Mouse (Mus musculus) ES-Bruce4 (cell line): ENCODE results near the gene Mob3a. TPM values are rescaled to one million over a fixed set of nuclear protein-coding genes. Genes with fewer than 3 reads are reported as not detected.

Experiments
- H3K27ac ChIP-seq: 2 replicates; pipeline ENCODE4 v1.5.1; 2012; ENCODE audit warnings: low read length, inconsistent platforms; ENCODE audit not compliant: insufficient read depth
- H3K27me3 ChIP-seq: 2 replicates; pipeline ENCODE4 v1.6.1; 2012; ENCODE audit warnings: mild to moderate bottlenecking, low read length, inconsistent platforms; ENCODE audit not compliant: control insufficient read depth, poor library complexity, insufficient read depth, severe bottlenecking
- H3K36me3 ChIP-seq: 2 replicates; pipeline ENCODE4 v1.6.1; 2012; ENCODE audit warnings: inconsistent platforms, mild to moderate bottlenecking, low read length, moderate library complexity; ENCODE audit not compliant: control insufficient read depth, poor library complexity, insufficient read depth, severe bottlenecking
- H3K4me1 ChIP-seq: one replicate; pipeline ENCODE4 v1.8.1; 2011; ENCODE audit warnings: low read length; ENCODE audit not compliant: control insufficient read depth, insufficient read depth
- H3K4me3 ChIP-seq: 2 replicates; pipeline ENCODE4 v1.5.1; 2011; ENCODE audit warnings: low read depth, mild to moderate bottlenecking, low read length
- H3K9ac ChIP-seq: 2 replicates; pipeline ENCODE4 v1.6.1; 2012; ENCODE audit warnings: low read depth, mild to moderate bottlenecking, inconsistent platforms; ENCODE audit not compliant: poor library complexity, severe bottlenecking
- H3K9me3 ChIP-seq: replicated peaks from 2 replicates; pipeline ENCODE4 v1.6.1; 2012; ENCODE audit warnings: mild to moderate bottlenecking, low read length, inconsistent platforms; ENCODE audit not compliant: control insufficient read depth, poor library complexity, insufficient read depth, severe bottlenecking
- CTCF ChIP-seq: IDR thresholded peaks from one replicate; pipeline ENCODE4 v1.8.1; 2011; ENCODE audit warnings: low read depth, low read length
- EP300 ChIP-seq: IDR thresholded peaks from 2 replicates; pipeline ENCODE4 v1.6.1; 2011; ENCODE audit warnings: low read depth, low read length; ENCODE audit not compliant: insufficient read depth
- POLR2A ChIP-seq: IDR thresholded peaks from one replicate; pipeline ENCODE4 v1.8.1; 2011; ENCODE audit warnings: low read length; ENCODE audit not compliant: insufficient read depth
- polyA plus RNA-seq: library from polyadenylated mRNA; stranded (reverse); fragments of >200 nt; gene quantifications from 2 replicates; pipeline ENCODE4 v1.2.4, GENCODE M21; 2011; ENCODE audit warnings: low read depth; ENCODE audit not compliant: missing spikeins, insufficient read depth, insufficient read length

The Mob3a gene
- polyA plus RNA-seq, 1 experiment: 19.8 TPM

DNA sequence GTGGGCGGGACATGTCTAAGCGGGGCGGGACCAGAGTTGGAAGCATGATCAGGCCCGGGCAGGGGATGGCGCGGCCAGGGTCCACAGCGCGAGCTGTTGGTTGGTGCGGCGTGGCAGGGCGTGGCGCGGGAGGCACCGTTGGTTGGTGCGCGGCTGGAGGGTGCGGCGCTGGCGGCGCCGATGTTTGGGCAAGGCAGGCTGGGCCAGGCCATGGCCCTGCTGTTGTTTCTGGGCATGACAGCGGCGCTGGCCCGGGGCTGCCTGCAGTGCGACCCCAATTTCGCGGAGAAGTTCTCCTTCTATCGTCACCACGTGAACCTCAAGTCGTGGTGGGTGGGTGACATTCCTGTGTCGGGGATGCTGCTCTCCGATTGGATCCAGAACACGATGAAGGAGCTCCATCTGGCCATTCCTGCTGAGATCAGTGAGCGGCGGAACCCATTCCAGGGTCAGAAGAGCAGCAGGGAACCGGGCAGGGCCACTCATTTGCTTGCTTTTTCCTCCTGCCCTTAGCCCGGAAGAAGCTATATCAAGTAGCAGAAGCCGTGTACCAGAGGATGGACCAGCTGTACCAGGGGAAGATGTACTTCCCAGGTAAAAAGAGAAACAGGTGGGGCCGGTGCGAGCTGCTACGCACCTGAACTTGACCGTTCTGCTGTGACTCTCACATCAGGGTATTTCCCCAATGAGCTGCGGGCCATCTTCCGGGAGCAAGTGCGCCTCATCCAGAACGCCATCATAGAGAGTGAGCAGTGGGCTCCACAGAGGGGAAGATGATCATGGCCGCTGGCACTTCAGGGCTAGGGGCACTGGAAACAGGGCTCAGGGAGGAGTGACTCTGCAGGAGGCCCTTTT lies 986 bp upstream of the Mob3a start:
- peak overlapping the region; percentile 76 for H3K4me3 ChIP-seq
- TF ChIP-seq POLR2A (no peak), CTCF (no peak), EP300 (no peak)
- no peaks in the 10 kb centered on the region for H3K9me3 ChIP-seq
- no peaks in the 10 kb centered on the region for H3K36me3 ChIP-seq
- no peaks in the 10 kb centered on the region for H3K27me3 ChIP-seq
- H3K27ac ChIP-seq: peak overlapping the region; percentile 45
- H3K9ac ChIP-seq: peak overlapping the region; percentile 32
- no peaks in the 10 kb centered on the region for H3K4me1 ChIP-seq

DNA sequence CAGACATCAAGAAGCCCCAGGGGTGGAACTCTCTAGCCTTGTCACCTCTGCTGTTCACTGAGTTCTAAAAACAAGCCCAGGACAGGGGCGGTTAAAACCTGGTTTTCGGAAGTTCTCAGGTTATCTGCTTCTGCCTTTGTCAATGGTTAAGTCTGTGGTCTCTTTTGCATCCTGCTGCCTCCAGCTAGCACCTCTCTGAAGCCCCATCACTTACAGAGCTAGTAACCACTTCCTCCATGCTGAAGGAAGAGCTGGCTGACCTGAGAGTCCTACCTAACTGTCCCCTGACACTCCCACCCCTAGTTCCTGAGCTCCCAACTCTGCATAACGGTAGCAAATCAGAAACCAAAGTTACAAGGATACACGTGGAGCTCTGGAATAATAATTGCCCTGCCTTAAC lies 1.0 kb downstream of the Mob3a start:
- Histone ChIP-seq H3K27ac (peak overlapping the region; percentile 5; the same call in 1 of the 2 replicates), H3K4me1 (peaks cover 3% of the 10 kb centered on the region), H3K9ac (peak overlapping the region; percentile 68; the same call in 1 of the 2 replicates), H3K36me3 (no peaks in the 10 kb centered on the region), H3K9me3 (no peaks in the 10 kb centered on the region), H3K27me3 (no peaks in the 10 kb centered on the region), H3K4me3 (peak overlapping the region; percentile 54)
- TF ChIP-seq EP300 (no peak), POLR2A (no peak), CTCF (no peak)

DNA sequence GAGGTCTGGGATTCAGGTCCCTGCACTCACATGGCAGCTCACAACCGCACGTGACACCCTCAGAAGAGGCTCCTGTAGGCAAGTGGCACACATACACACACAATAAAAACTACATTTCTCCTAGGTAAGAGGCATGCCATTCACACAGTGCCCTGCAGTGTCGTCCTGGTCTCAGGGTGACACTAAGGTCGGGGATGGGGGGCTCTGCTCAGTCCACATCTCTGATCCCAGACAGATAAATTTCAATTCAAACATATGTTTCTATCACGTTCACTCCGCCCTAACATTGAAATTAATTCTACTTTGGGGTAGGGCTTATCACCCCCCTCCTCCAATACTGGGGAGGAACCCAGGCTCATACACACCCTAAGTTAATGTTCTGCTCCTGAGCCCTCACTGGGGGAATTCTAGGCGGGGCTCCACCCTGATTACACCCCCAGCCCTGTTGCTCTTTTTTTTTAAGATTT lies 1.7 kb downstream of the Mob3a start:
- Histone ChIP-seq H3K4me1 (peaks cover 5% of the 10 kb centered on the region), H3K27me3 (no peaks in the 10 kb centered on the region), H3K36me3 (no peaks in the 10 kb centered on the region), H3K9me3 (no peaks in the 10 kb centered on the region), H3K9ac (no peak overlapping the region), H3K27ac (no peak overlapping the region), H3K4me3 (no peak overlapping the region)
- TF ChIP-seq CTCF: no peak

DNA sequence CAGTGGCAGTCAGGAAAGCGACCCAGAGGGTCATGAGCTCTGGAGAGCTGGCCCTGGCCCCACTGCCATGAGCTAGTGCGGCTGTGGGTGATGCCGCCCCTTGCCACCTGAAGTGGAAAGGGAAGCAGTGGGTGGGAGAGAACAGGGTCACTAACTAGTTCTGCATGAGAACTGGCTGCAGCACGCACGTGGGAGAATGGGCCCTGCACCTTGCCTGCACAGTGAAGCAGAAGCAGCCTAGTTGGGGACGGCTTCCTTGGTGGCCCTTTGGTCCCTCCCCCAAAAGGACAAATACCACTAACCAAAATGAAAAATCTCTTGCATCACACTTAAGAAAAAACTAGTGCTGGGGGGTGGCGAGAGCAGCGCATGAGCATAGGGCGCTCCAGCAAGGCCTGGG lies 3.2 kb downstream of the Mob3a start:
- no peaks in the 10 kb centered on the region for H3K27me3 ChIP-seq
- no peak overlapping the region for H3K9ac ChIP-seq
- H3K4me1 ChIP-seq: peaks cover 5% of the 10 kb centered on the region
- no peaks in the 10 kb centered on the region for H3K9me3 ChIP-seq
- TF ChIP-seq EP300 (no peak), CTCF (no peak), POLR2A (no peak)
- H3K27ac ChIP-seq: no peak overlapping the region
- no peak overlapping the region for H3K4me3 ChIP-seq
- no peaks in the 10 kb centered on the region for H3K36me3 ChIP-seq

DNA sequence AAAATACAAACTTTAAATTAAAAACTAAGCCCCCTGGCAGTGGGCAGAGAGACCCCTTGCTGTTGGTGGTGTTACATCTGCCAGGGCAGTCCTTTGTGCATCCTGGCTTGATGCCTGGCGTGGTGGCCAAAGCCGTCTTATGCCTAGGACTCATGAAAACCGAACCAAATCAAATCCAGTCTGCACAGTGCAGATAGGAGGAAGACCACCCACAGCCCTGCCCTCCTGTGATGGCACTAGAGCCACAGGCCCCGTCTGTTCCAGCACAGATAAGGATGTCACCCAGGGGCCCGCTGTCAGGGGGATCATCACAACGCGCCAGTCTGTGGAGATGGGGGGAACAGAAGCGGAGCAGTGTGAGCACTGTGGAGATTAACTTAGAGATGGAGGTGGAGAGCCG lies 4.0 kb downstream of the Mob3a start:
- H3K27ac ChIP-seq: no peak overlapping the region
- no peak for TF ChIP-seq CTCF
- no peak for TF ChIP-seq EP300
- TF ChIP-seq POLR2A: no peak
- no peaks in the 10 kb centered on the region for H3K27me3 ChIP-seq
- no peak overlapping the region for H3K9ac ChIP-seq
- no peak overlapping the region for H3K4me3 ChIP-seq
- peaks cover 5% of the 10 kb centered on the region for H3K4me1 ChIP-seq
- no peaks in the 10 kb centered on the region for H3K9me3 ChIP-seq
- H3K36me3 ChIP-seq: no peaks in the 10 kb centered on the region

DNA sequence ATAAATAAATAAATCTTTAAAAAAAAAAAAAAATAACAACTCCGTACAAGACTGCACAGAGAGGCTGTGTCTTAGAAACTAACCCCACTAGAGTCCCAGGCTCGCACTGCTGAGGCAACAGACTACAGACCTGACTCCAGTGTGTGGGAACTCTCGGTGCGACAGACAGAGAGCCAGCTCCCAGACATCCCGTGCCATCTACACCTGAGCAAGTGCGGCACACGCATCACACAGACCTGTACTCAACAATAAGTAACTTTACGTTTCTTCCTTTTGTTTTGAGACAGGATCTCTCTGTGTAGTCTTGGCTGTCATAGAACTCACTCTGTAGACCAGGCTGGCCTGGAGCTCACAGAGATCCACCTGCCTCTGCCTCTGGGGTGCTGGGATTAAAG lies 4.4 kb downstream of the Mob3a start:
- Histone ChIP-seq H3K4me3 (no peak overlapping the region), H3K27ac (no peak overlapping the region), H3K4me1 (peaks cover 5% of the 10 kb centered on the region), H3K27me3 (no peaks in the 10 kb centered on the region), H3K36me3 (no peaks in the 10 kb centered on the region), H3K9ac (no peak overlapping the region), H3K9me3 (no peaks in the 10 kb centered on the region)
- TF ChIP-seq EP300: no peak
